Mouse (Mus musculus): ENCODE measurements at regions not wholly inside any gene's neighbourhood (a gene's known extent, or its start where the extent isn't known, plus 50 kb on each side); places are given as distances from the start of the nearest gene placed in this dataset.

DNA sequence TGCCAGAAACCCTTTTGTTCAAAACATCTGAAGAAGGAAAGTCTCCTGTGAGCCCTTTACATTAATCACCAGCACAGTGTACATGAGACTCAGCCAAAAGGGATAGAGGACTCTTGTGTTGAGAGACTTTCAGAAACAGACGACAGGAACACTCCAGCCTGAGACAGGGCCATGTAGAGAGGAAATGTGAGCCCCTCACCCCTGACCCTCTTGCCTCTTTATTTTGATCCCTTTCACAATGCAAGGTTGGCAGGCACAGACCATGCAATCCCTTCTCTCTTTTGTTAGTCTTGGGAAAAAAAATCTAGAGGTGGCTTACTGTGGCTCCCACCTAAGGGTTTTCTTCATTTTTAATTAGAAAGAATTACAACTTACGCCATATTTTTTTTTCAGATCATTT is 321.7 kb upstream of the Zic4 start:
- in situ Hi-C loops (cut with MboI, MseI): no loop called here

- in situ Hi-C loops (cut with MboI, MseI): no loop called here
Observed at GRCm38 (mm10) chr9:91048569-91048968, 313.6 kb upstream of the Zic4 start.

DNA sequence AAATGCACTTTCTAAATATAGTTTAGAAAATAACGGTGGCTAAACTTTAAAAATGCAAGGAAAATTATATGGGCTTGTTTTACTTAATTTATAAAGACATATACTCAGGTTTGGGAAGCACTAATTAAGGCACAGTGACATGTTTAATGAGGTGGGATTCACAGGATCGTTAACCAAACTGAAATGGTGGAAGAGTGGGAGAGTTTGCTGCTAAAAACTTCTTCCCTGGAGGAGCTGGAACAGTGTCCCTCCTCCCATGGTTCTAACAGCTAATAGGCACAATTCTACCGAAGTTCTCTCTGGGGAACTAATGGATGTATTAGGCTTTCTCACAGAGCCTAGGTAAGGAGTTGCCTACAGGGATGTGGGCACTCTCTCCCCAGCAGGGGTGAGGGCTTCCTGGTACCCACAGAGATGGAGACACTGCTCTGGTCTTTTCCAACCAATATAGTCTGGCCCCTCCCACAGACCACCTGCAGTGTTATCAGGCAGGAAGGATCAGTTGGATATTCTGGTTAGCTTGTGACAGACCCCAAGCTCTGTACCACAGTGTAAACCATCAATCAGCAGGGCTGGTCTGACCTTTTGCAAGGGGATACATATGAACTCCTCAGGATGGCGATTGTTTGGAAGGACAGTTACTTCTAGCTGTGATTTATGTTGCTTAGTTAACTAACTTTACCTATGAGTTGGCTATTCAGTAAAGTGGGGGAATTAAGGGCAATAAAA is 309.0 kb upstream of the Zic4 start:
- in situ Hi-C loops (cut with MboI, MseI): no loop called here

- in situ Hi-C loops (cut with MboI, MseI): no loop called here
Observed at GRCm38 (mm10) chr9:91059460-91059859, 302.8 kb upstream of the Zic4 start.

DNA sequence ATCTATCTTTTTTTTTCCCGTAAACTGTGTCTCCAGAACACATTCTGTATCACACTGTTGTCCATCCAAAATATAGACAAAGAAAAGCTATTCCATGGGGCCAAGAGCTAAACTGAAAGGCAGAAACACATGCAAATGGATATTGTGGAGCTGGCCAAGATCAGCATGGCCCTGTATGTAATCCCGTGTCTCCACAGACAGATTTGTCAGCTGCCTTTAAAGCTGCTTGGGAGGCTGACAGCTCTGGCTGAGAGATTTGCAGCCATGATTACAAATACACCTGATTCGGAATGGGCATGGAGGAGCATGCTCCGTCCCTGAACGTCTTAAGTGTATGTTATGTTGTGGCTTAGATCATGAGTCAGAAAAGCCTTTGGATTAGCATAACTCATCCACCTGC is 292.7 kb upstream of the Zic4 start:
- in situ Hi-C loops (cut with MboI, MseI): no loop called here

GRCm38 (mm10) chr9:91073366-91074174 is 288.6 kb upstream of the Zic4 start:
- in situ Hi-C loops (cut with MboI, MseI): no loop called here

DNA sequence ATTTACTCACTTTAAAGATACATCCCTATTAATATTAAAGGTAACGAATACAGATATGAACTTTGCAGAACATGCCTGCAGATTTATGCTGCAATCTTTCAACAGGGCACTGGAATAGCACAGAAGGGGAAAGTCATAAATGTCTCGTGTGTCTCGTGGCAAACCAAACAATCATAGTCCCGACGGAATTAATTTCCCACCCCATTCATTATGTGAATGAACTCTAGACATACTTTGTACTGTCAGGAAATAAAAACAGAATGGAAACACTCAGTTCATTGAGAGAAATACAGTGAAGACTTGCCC is 288.1 kb upstream of the Zic4 start:
- in situ Hi-C loops (cut with MboI, MseI): no loop called here

DNA sequence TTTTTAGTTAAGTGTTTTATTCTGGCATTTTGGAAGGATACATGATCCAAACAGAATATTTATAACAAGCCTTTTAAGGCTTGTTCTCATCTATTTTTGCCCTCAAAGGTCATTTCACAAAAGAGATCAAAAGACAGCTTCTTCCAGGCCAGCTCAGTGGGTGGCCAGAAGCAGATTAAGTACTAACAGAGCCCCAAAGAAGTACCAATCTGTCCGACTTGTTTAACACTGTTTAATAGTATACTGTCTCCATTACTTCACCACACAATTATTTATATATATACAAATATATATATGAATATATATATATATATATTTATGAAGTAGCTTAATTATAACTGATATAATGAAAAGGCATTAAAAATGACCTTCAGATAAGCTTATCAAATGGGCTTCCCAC is 284.7 kb upstream of the Zic4 start:
- in situ Hi-C loops (cut with MboI, MseI): no loop called here

- in situ Hi-C loops (cut with MboI, MseI): no loop called here
Observed at GRCm38 (mm10) chr9:91083791-91084190, 278.4 kb upstream of the Zic4 start.

GRCm38 (mm10) chr9:91085923-91086322 is 276.3 kb upstream of the Zic4 start:
- in situ Hi-C loops (cut with MboI, MseI): no loop called here

GRCm38 (mm10) chr9:91089348-91089747 is 272.9 kb upstream of the Zic4 start:
- in situ Hi-C loops (cut with MboI, MseI): no loop called here

GRCm38 (mm10) chr9:91091421-91092050 is 270.7 kb upstream of the Zic4 start:
- in situ Hi-C loops (cut with MboI, MseI): no loop called here

GRCm38 (mm10) chr9:91101614-91102407 is 260.4 kb upstream of the Zic4 start:
- in situ Hi-C loops (cut with MboI, MseI): no loop called here

- in situ Hi-C loops (cut with MboI, MseI): no loop called here
Observed at GRCm38 (mm10) chr9:91122441-91123035, 239.7 kb upstream of the Zic4 start.

DNA sequence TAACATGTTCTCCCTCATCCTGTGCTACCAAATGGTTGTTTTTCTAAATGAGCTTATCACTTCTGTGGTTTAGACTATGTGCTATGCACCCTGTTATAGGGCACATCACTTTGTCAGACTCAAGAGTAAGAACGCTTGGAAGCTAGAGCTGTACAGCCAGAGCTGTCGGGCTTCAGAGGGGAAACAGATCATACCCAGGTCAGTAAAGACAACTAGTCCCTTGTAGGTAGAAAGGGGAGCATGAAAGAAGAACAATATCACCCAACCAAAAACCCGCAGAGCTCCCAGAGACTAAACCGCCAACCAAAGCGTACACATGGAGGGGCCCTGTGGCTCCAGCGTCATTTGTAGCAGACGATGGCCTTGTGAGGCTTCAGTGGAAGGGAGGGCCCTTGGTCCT is 239.0 kb upstream of the Zic4 start:
- in situ Hi-C loops (cut with MboI, MseI): no loop called here

DNA sequence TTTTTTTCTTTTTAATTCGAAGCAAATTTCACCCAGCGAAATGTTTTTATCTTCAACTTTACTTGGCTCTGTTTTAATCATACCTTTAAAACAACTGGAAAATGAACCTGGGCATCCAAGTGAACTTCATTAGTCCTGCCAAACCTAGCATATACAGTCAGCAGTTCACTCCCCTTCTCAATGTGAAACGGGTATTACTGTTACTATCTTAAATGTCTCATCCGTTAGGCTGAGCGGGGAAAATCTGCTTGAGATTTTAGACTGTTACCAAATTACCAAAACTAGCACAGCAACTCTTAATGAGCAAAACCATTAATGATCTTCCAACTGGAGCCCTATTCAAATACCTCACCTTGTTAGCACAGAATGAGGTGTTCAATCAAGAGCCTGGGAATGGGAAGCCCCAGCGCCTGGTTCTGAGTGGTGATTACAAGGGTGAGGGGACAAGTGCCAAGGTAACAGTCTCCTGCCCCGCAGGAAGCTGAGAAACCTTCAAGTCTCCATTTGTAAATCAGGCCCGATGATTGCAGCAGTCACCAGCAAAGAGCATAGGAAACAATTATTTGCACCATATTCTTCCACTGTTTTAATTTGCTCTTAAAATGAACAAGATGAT is 235.5 kb upstream of the Zic4 start:
- in situ Hi-C loops (cut with MboI, MseI): loop anchor here (25.0 kb wide), 1 partner anchor 764 kb away; no protein-coding TSS in a partner anchor

DNA sequence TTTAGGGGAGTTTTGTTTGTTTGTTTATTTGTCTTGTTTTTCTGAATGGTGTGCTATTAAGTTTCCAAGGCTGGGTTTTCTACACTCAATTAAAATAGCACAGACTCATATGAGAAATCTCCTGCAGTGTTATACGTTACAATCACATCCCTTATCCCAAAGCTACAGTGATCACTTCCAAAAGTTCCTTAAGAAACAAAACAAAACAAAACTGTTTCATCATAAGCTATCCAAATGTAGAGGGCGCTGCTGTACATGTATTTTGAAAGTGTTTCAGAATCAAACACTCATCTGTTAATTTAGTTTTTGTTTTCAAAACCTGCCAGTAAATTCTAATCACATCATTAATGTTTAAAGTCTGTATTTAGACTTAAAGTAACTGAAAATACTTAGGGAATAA is 233.7 kb upstream of the Zic4 start:
- in situ Hi-C loops (cut with MboI, MseI): loop anchor here (25.0 kb wide), 1 partner anchor 766 kb away; no protein-coding TSS in a partner anchor

DNA sequence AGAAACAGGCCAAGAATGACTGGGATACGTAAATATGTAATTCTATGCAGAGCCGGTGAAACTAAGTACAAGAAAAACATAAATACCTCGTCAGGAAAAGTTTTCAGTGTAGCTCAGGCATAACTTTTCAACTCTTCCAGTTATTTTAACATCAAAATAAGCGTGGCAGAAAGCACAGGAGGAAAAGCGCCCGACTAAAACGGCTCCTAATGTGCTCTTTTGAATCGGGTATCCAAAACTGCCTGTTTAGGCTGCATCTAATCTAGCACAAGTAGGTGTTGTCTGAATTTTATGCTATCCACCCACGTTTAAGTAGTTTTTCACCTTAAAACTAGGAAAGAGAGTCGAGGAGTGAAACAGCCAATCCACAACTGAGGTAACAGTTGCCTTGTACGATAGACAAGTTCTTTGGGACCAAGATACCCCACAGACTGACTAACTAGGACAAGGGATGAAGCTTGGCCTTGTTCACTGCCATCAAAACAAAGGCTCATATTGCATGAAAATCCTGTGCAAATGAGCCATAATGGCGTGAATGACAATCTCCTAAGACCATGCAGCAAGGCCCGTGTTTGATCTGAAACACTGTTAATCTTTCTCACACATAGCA is 232.0 kb upstream of the Zic4 start:
- in situ Hi-C loops (cut with MboI, MseI): loop anchor here (25.0 kb wide), 1 partner anchor 768 kb away; no protein-coding TSS in a partner anchor

GRCm38 (mm10) chr9:91131415-91132255 is 230.6 kb upstream of the Zic4 start:
- in situ Hi-C loops (cut with MboI, MseI): loop anchor here (25.0 kb wide), 1 partner anchor 769 kb away; no protein-coding TSS in a partner anchor

All from regulatory T cell (primary cell).